Mouse (Mus musculus): ENCODE measurements around the gene Cks1b. TPM values are rescaled to one million over a fixed set of nuclear protein-coding genes. Genes with fewer than 3 reads are reported as not detected.

Cks1b gene
- polyA plus RNA-seq, 1 experiment from 2014 or later = 356 TPM

- 3% methylated on average over 10 of the region's 10 CpGs for WGBS
Observed at GRCm38 (mm10) chr3:89395419-89395805, 22.8 kb downstream of the Cks1b start.

GRCm38 (mm10) chr3:89394894-89395256, 23.3 kb downstream of the Cks1b start:
- H3K9me3 ChIP-seq (replicated peaks) = no peaks in the 10 kb centered on the region
- peak; percentile 15 for ATAC-seq (ENCODE audit: insufficient number of reproducible peaks, low FRiP score)
- H3K9ac ChIP-seq = peak overlapping the region; percentile 79
- under 1% methylated on average over 12 of the region's 12 CpGs for WGBS
- peak overlapping the region; percentile 93 for H3K27ac ChIP-seq (ENCODE audit: poor library complexity, severe bottlenecking)
- peak overlapping the region; percentile 78 for H3K4me3 ChIP-seq
- peaks cover 40% of the 10 kb centered on the region for H3K4me1 ChIP-seq (replicated peaks)
- peak overlapping the region; percentile 100 for H3K4me2 ChIP-seq
- H3K36me3 ChIP-seq = peaks cover 3% of the 10 kb centered on the region; the same call in 1 of the 2 replicates
- H3K27me3 ChIP-seq (replicated peaks) = no peaks in the 10 kb centered on the region

More at GRCm38 (mm10) chr3:89395419-89395805, 22.8 kb downstream of the Cks1b start:
- no peaks in the 10 kb centered on the region for H3K27me3 ChIP-seq (replicated peaks)
- H3K4me1 ChIP-seq (replicated peaks) = peaks cover 35% of the 10 kb centered on the region
- peak overlapping the region; percentile 93 for H3K27ac ChIP-seq (ENCODE audit: poor library complexity, severe bottlenecking)
- H3K4me3 ChIP-seq = peak overlapping the region; percentile 78
- H3K9ac ChIP-seq = peak overlapping the region; percentile 79
- peak overlapping the region; percentile 100 for H3K4me2 ChIP-seq
- peaks cover 3% of the 10 kb centered on the region; the same call in 1 of the 2 replicates for H3K36me3 ChIP-seq
- ATAC-seq (ENCODE audit: insufficient number of reproducible peaks, low FRiP score) = no peak
- no peaks in the 10 kb centered on the region for H3K9me3 ChIP-seq (replicated peaks)

- no peaks in the 10 kb centered on the region for H3K9me3 ChIP-seq (replicated peaks)
- peaks cover 46% of the 10 kb centered on the region for H3K4me1 ChIP-seq (replicated peaks)
- H3K4me3 ChIP-seq = peak within 1 kb of the TSS; percentile 78
- peak within 1 kb of the TSS; percentile 79 for H3K9ac ChIP-seq
- peak; percentile 60 for ATAC-seq (ENCODE audit: insufficient number of reproducible peaks, low FRiP score)
- H3K27me3 ChIP-seq (replicated peaks) = no peaks in the 10 kb centered on the region
- no peaks in the 10 kb centered on the region for H3K36me3 ChIP-seq
- WGBS = under 1% methylated on average over 39 of the region's 42 CpGs
- peak within 1 kb of the TSS; percentile 93 for H3K27ac ChIP-seq (ENCODE audit: poor library complexity, severe bottlenecking)
- H3K4me2 ChIP-seq = peak within 1 kb of the TSS; percentile 100
Observed at GRCm38 (mm10) chr3:89394006-89394893, 23.9 kb downstream of the Cks1b start, which contains the start of gene Zbtb7b. TSS of gene Zbtb7b (minus strand) at chr3:89394776.

- peak overlapping the region; percentile 84 for H3K9ac ChIP-seq
- peak; percentile 94 for ATAC-seq (ENCODE audit: insufficient number of reproducible peaks, low FRiP score)
- H3K4me1 ChIP-seq (replicated peaks) = peaks cover 49% of the 10 kb centered on the region
- H3K9me3 ChIP-seq (replicated peaks) = no peaks in the 10 kb centered on the region
- no peaks in the 10 kb centered on the region for H3K27me3 ChIP-seq (replicated peaks)
- no peaks in the 10 kb centered on the region for H3K36me3 ChIP-seq
- H3K4me2 ChIP-seq = peak overlapping the region; percentile 100
- peak overlapping the region; percentile 93 for H3K27ac ChIP-seq (ENCODE audit: poor library complexity, severe bottlenecking)
- H3K4me3 ChIP-seq = peak overlapping the region; percentile 78
- 1% methylated on average over 15 of the region's 15 CpGs for WGBS
Observed at GRCm38 (mm10) chr3:89393605-89394004, 24.6 kb downstream of the Cks1b start.

GRCm38 (mm10) chr3:89392871-89393311, 25.3 kb downstream of the Cks1b start:
- Histone ChIP-seq H3K4me1 (replicated peaks) (peaks cover 49% of the 10 kb centered on the region), H3K27me3 (replicated peaks) (no peaks in the 10 kb centered on the region), H3K36me3 (no peaks in the 10 kb centered on the region), H3K4me2 (peak overlapping the region; percentile 100), H3K9me3 (replicated peaks) (no peaks in the 10 kb centered on the region), H3K9ac (peak overlapping the region; percentile 84), H3K4me3 (peak overlapping the region; percentile 78), H3K27ac (ENCODE audit: poor library complexity, severe bottlenecking) (peak overlapping the region; percentile 58; the same call in 1 of the 2 replicates)
- WGBS = 0% methylated on average over 20 of the region's 24 CpGs
- ATAC-seq (ENCODE audit: insufficient number of reproducible peaks, low FRiP score) = no peak

GRCm38 (mm10) chr3:89391663-89392511, 26.3 kb downstream of the Cks1b start:
- no peaks in the 10 kb centered on the region for H3K36me3 ChIP-seq
- no peaks in the 10 kb centered on the region for H3K9me3 ChIP-seq (replicated peaks)
- peak overlapping the region; percentile 58 for H3K27ac ChIP-seq (ENCODE audit: poor library complexity, severe bottlenecking)
- ATAC-seq (ENCODE audit: insufficient number of reproducible peaks, low FRiP score) = no peak
- no peaks in the 10 kb centered on the region for H3K27me3 ChIP-seq (replicated peaks)
- 1% methylated on average over 56 of the region's 56 CpGs for WGBS
- H3K4me3 ChIP-seq = peak overlapping the region; percentile 78
- peak overlapping the region; percentile 84 for H3K9ac ChIP-seq
- peak overlapping the region; percentile 100 for H3K4me2 ChIP-seq
- peaks cover 50% of the 10 kb centered on the region for H3K4me1 ChIP-seq (replicated peaks)

GRCm38 (mm10) chr3:89390699-89391662, 27.2 kb downstream of the Cks1b start:
- WGBS = 11% methylated on average over 19 of the region's 19 CpGs
- H3K9ac ChIP-seq = peak overlapping the region; percentile 84
- peak overlapping the region; percentile 25; the same call in 1 of the 2 replicates for H3K27ac ChIP-seq (ENCODE audit: poor library complexity, severe bottlenecking)
- no peaks in the 10 kb centered on the region for H3K36me3 ChIP-seq
- ATAC-seq (ENCODE audit: insufficient number of reproducible peaks, low FRiP score) = no peak
- no peaks in the 10 kb centered on the region for H3K27me3 ChIP-seq (replicated peaks)
- no peaks in the 10 kb centered on the region for H3K9me3 ChIP-seq (replicated peaks)
- H3K4me1 ChIP-seq (replicated peaks) = peaks cover 43% of the 10 kb centered on the region
- peak overlapping the region; percentile 78 for H3K4me3 ChIP-seq
- peak overlapping the region; percentile 100 for H3K4me2 ChIP-seq

GRCm38 (mm10) chr3:89390111-89390515, 28.1 kb downstream of the Cks1b start:
- 0 out of 2 replicates have a peak overlapping the region, but pooled peaks have one; percentile 12 for H3K27ac ChIP-seq (ENCODE audit: poor library complexity, severe bottlenecking)
- no peak overlapping the region for H3K4me3 ChIP-seq
- H3K9me3 ChIP-seq (replicated peaks) = no peaks in the 10 kb centered on the region
- ATAC-seq (ENCODE audit: insufficient number of reproducible peaks, low FRiP score) = no peak
- no peaks in the 10 kb centered on the region for H3K36me3 ChIP-seq
- H3K9ac ChIP-seq = 0 out of 2 replicates have a peak overlapping the region, but pooled peaks have one; percentile 18
- peaks cover 35% of the 10 kb centered on the region for H3K4me1 ChIP-seq (replicated peaks)
- WGBS = 47% methylated on average over 5 of the region's 5 CpGs
- no peaks in the 10 kb centered on the region for H3K27me3 ChIP-seq (replicated peaks)
- H3K4me2 ChIP-seq = peak overlapping the region; percentile 100; the same call in 1 of the 2 replicates

- peaks cover 40% of the 10 kb centered on the region for H3K4me1 ChIP-seq (replicated peaks)
- no peak overlapping the region for H3K27ac ChIP-seq (ENCODE audit: poor library complexity, severe bottlenecking)
- WGBS = 54% methylated on average over 5 of the region's 6 CpGs
- ATAC-seq (ENCODE audit: insufficient number of reproducible peaks, low FRiP score) = no peak
- no peak overlapping the region for H3K4me2 ChIP-seq
- no peak overlapping the region for H3K9ac ChIP-seq
- no peaks in the 10 kb centered on the region for H3K27me3 ChIP-seq (replicated peaks)
- H3K36me3 ChIP-seq = no peaks in the 10 kb centered on the region
- H3K9me3 ChIP-seq (replicated peaks) = no peaks in the 10 kb centered on the region
- H3K4me3 ChIP-seq = no peak overlapping the region
Observed at GRCm38 (mm10) chr3:89388901-89389740, 29.1 kb downstream of the Cks1b start.
